Comparison of ENCODE assay signal across 17 mouse cellular contexts in genomic region chr4:136195029-136195428, GRCm38 (mm10). TPM values are rescaled to one million over a fixed set of nuclear protein-coding genes. Genes with fewer than 3 reads are reported as not detected.
"Had no signal": no experiment of that assay in that cellular context is flagged by ENCODE, and none has a peak within 500 bp of the region (broad histone marks: within the 10 kb centered on the region; RNA-seq: fewer than 3 reads in every experiment).

No protein-coding gene starts in this region.

- H3K9me3 ChIP-seq: limb, embryonic 13.5 days; midbrain, embryonic 12.5 days; neural tube, embryonic 15.5 days had no signal

- H3K4me1 ChIP-seq: midbrain, embryonic 12.5 days; neural tube, embryonic 15.5 days had no signal

- H3K4me2 ChIP-seq: limb, embryonic 13.5 days; midbrain, embryonic 12.5 days; neural tube, embryonic 15.5 days had no signal

- ATAC-seq: hindbrain, embryonic 16.5 days; inflammation-experienced regulatory T-cells, adult 6 months had no signal

- H3K4me3 ChIP-seq: layer of hippocampus, adult 2 months; limb, embryonic 13.5 days; midbrain, embryonic 12.5 days; neural tube, embryonic 15.5 days had no signal

- H3K36me3 ChIP-seq: neural tube, embryonic 15.5 days had no signal

- H3K27ac ChIP-seq: kidney, postnatal 0 days; layer of hippocampus, adult 2 months; limb, embryonic 13.5 days; liver, embryonic 14.5 days; midbrain, embryonic 12.5 days; neural tube, embryonic 15.5 days; stomach, postnatal 0 days had no signal

- H3K9ac ChIP-seq: limb, embryonic 13.5 days; liver, embryonic 14.5 days; midbrain, embryonic 12.5 days; neural tube, embryonic 15.5 days had no signal

- H3K27me3 ChIP-seq: limb, embryonic 13.5 days; midbrain, embryonic 12.5 days; neural tube, embryonic 15.5 days had no signal

- DNase-seq: kidney, adult 11 months; kidney, adult 9 months; kidney, postnatal 4 days; left cerebral cortex, postnatal 4 days; right cerebral cortex, adult 18-20 months; right cerebral cortex, postnatal 25 days; thymus, postnatal 4 days had no signal

RNA-seq across cellular contexts. Expression of gene Asap3, which starts 11.1 kb away (rescaled TPM):
- total RNA-seq: megakaryocyte-erythroid progenitor cell, adult 5-6 weeks had no signal

RNA-seq across cellular contexts. Expression of gene Tcea3, which starts 52.5 kb away (rescaled TPM):
- total RNA-seq: layer of hippocampus, adult 2 months; megakaryocyte-erythroid progenitor cell, adult 5-6 weeks had no signal
